Mouse (Mus musculus) fibroblast of lung, adult 2 months (primary cell): ENCODE results near the gene Zmat5.
"Not testable (repeated sequence)": the region's sequence is repeated elsewhere in the genome, so short reads cannot be mapped to it uniquely, and the experiment has no call there.

Source experiments
- DNase-seq: peaks from one replicate; pipeline ENCODE4 v3.0.0-alpha.2; 2011; ENCODE audit warnings: low read depth

Gene Zmat5

GRCm38 (mm10) chr11:4690353-4690752 is 14.1 kb upstream of the Zmat5 start:
- DNase-seq, result no peak

GRCm38 (mm10) chr11:4691213-4691612 is 13.3 kb upstream of the Zmat5 start:
- no peak for DNase-seq

GRCm38 (mm10) chr11:4692162-4692561 is 12.3 kb upstream of the Zmat5 start:
- DNase-seq, result no peak

GRCm38 (mm10) chr11:4697043-4697983 is 7.2 kb upstream of the Zmat5 start:
- DNase-seq, result peak; percentile 90

- DNase-seq, result no peak
These were observed 3.8 kb upstream of the Zmat5 start for GRCm38 (mm10) chr11:4700726-4701125.

GRCm38 (mm10) chr11:4703688-4704071 is 798 bp upstream of the Zmat5 start:
- no peak for DNase-seq

GRCm38 (mm10) chr11:4705178-4705577 is 700 bp downstream of the Zmat5 start:
- no peak for DNase-seq

GRCm38 (mm10) chr11:4710188-4710587 is 5.7 kb downstream of the Zmat5 start:
- not testable (repeated sequence) for DNase-seq

GRCm38 (mm10) chr11:4712822-4713221 is 8.3 kb downstream of the Zmat5 start:
- DNase-seq, result no peak

- DNase-seq, result no peak
These were observed 10.2 kb downstream of the Zmat5 start for GRCm38 (mm10) chr11:4714727-4715126.

- no peak for DNase-seq
These were observed 11.1 kb downstream of the Zmat5 start for GRCm38 (mm10) chr11:4715596-4715995.

- no peak for DNase-seq
These were observed 12.2 kb downstream of the Zmat5 start for GRCm38 (mm10) chr11:4716530-4717236.

GRCm38 (mm10) chr11:4718548-4718947 is 14.1 kb downstream of the Zmat5 start:
- DNase-seq, result no peak

GRCm38 (mm10) chr11:4719961-4720360 is 15.5 kb downstream of the Zmat5 start:
- DNase-seq, result no peak

- DNase-seq, result no peak
These were observed 15.9 kb downstream of the Zmat5 start for GRCm38 (mm10) chr11:4720393-4720792.

GRCm38 (mm10) chr11:4720900-4721580 is 16.6 kb downstream of the Zmat5 start:
- DNase-seq, result no peak

- DNase-seq, result no peak
These were observed 17.2 kb downstream of the Zmat5 start for GRCm38 (mm10) chr11:4721728-4722127.

GRCm38 (mm10) chr11:4729603-4730002 is 25.1 kb downstream of the Zmat5 start:
- DNase-seq, result no peak

GRCm38 (mm10) chr11:4730096-4730495 is 25.6 kb downstream of the Zmat5 start:
- DNase-seq, result no peak

- no peak for DNase-seq
These were observed 26.4 kb downstream of the Zmat5 start for GRCm38 (mm10) chr11:4730913-4731312.

- no peak for DNase-seq
These were observed 27.3 kb downstream of the Zmat5 start for GRCm38 (mm10) chr11:4731781-4732180.

GRCm38 (mm10) chr11:4734179-4734578 is 29.7 kb downstream of the Zmat5 start:
- DNase-seq, result no peak

- DNase-seq, result no peak
These were observed 31.9 kb downstream of the Zmat5 start for GRCm38 (mm10) chr11:4736355-4736754.
